Mouse (Mus musculus) frontal cortex, adult (tissue): Measurements from ENCODE around the gene Olfr341.

Source experiments
- ATAC-seq: cut with Nextera tagmentation; 2 replicates; pipeline ENCODE4 v1.9.2; 2017; ENCODE audit warnings: mild to moderate bottlenecking, moderate library complexity, mixed read lengths; ENCODE audit not compliant: low TSS enrichment

The Olfr341 gene

DNA sequence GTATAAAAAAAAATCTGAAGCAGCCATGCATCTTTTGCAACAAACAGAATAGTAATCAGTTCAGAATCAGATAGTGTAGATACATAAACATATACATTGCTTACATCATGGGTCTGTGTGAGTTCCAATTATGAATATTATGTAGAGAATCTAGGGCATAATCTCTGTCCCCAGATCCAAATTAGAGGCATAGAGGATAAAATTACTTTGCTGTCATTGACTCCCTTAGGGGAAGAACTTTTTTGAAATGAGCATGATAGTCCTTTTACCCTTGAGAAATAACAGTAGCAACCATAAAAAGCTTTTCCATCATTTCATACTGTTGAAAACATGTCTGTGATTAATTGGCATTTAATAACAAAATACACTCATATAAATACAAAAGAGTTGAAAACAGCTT is at the start of gene Olfr341:
Olfr341 (minus strand) TSS at position 101 of the 400 bp plus-strand sequence.
- no peak for ATAC-seq

- no peak for ATAC-seq
Measured at GRCm38 (mm10) chr2:36524698-36525097, 42.4 kb upstream of the Olfr341 start, which contains the start of gene Olfr342. Gene Olfr342 (plus strand): TSS chr2:36524998.

GRCm38 (mm10) chr2:36473634-36474033 is 8.6 kb downstream of the Olfr341 start:
- ATAC-seq, result no peak

DNA sequence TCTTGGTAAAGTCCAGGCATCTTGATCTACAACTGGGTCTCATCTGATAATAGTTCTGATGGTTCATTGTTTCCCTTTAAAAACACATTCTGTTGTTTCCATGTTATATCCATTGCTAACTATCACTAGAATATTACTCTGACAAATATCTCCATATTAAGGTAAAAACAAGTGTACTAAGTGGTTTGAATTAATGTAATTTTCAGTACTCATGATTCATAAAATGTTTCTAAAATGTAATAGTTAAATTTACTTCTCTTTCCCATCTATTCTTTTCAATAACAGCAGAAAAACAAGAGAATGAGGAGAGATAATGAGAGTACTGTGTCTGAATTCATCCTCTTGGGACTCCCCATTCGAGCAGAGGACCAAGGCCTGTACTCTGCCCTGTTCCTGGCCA is 30.0 kb downstream of the Olfr341 start, which contains the start of gene Olfr340:
Olfr340 (plus strand) TSS at position 301 of the 400 bp plus-strand sequence.
- no peak for ATAC-seq
